Mouse (Mus musculus): Measurements from ENCODE around the gene Olfr106-ps. TPM values are rescaled to one million over a fixed set of nuclear protein-coding genes. Genes with fewer than 3 reads are reported as not detected.

Gene Olfr106-ps
- polyA plus RNA-seq (2015; fragmentation: Nextera tagmentation; extraction: Ambion mirVana) = not detected in 2 replicates

GRCm38 (mm10) chr17:37390093-37390492 is at the start of gene Olfr106-ps:
TSS of gene Olfr106-ps (plus strand) at chr17:37390393.
- no peak within 1 kb of the TSS for H3K4me2 ChIP-seq (ENCODE audit: low read length)
- H3K36me3 ChIP-seq (ENCODE audit: control insufficient read depth, insufficient read depth, low read length) = no peaks in the 10 kb centered on the region
- no peak for ATAC-seq
- H3K4me3 ChIP-seq (ENCODE audit: low read depth, low read length) = no peak within 1 kb of the TSS
- 71% methylated on average over 1 of the region's 1 CpGs for WGBS
- H3K9me3 ChIP-seq (replicated peaks; ENCODE audit: control insufficient read depth, low read length, poor library complexity, severe bottlenecking) = no peaks in the 10 kb centered on the region
- no peak within 1 kb of the TSS for H3K27ac ChIP-seq (ENCODE audit: low read length)
- no peak within 1 kb of the TSS for H3K9ac ChIP-seq (ENCODE audit: low read depth, low read length)
- no peaks in the 10 kb centered on the region for H3K27me3 ChIP-seq (ENCODE audit: control insufficient read depth, insufficient read depth, low read depth, low read length)
- no peaks in the 10 kb centered on the region for H3K4me1 ChIP-seq (ENCODE audit: control insufficient read depth, insufficient read depth, low read length)

GRCm38 (mm10) chr17:37359282-37359681 is 30.9 kb upstream of the Olfr106-ps start, which contains the start of gene Olfr104-ps:
TSS of gene Olfr104-ps (plus strand) at chr17:37359582.
- Histone ChIP-seq H3K4me3 (ENCODE audit: low read depth, low read length) (no peak within 1 kb of the TSS), H3K27ac (ENCODE audit: low read length) (no peak within 1 kb of the TSS), H3K9ac (ENCODE audit: low read depth, low read length) (no peak within 1 kb of the TSS), H3K4me1 (ENCODE audit: control insufficient read depth, insufficient read depth, low read length) (no peaks in the 10 kb centered on the region), H3K9me3 (replicated peaks; ENCODE audit: control insufficient read depth, low read length, poor library complexity, severe bottlenecking) (no peaks in the 10 kb centered on the region), H3K27me3 (ENCODE audit: control insufficient read depth, insufficient read depth, low read depth, low read length) (no peaks in the 10 kb centered on the region), H3K36me3 (ENCODE audit: control insufficient read depth, insufficient read depth, low read length) (no peaks in the 10 kb centered on the region), H3K4me2 (ENCODE audit: low read length) (no peak within 1 kb of the TSS)
- ATAC-seq = no peak

- Histone ChIP-seq H3K4me1 (ENCODE audit: control insufficient read depth, insufficient read depth, low read length) (no peaks in the 10 kb centered on the region), H3K27ac (ENCODE audit: low read length) (no peak within 1 kb of the TSS), H3K9ac (ENCODE audit: low read depth, low read length) (no peak within 1 kb of the TSS), H3K9me3 (replicated peaks; ENCODE audit: control insufficient read depth, low read length, poor library complexity, severe bottlenecking) (no peaks in the 10 kb centered on the region), H3K4me3 (ENCODE audit: low read depth, low read length) (no peak within 1 kb of the TSS), H3K4me2 (ENCODE audit: low read length) (no peak within 1 kb of the TSS), H3K27me3 (ENCODE audit: control insufficient read depth, insufficient read depth, low read depth, low read length) (no peaks in the 10 kb centered on the region), H3K36me3 (ENCODE audit: control insufficient read depth, insufficient read depth, low read length) (no peaks in the 10 kb centered on the region)
- ATAC-seq = no peak
Observed at GRCm38 (mm10) chr17:37378733-37379132, 11.5 kb upstream of the Olfr106-ps start, which contains the start of gene Olfr105-ps. TSS of gene Olfr105-ps (plus strand) at chr17:37379033.

- H3K4me2 ChIP-seq (ENCODE audit: low read length) = no peak within 1 kb of the TSS
- no peaks in the 10 kb centered on the region for H3K36me3 ChIP-seq (ENCODE audit: control insufficient read depth, insufficient read depth, low read length)
- 86% methylated on average over 3 of the region's 3 CpGs for WGBS
- H3K27me3 ChIP-seq (ENCODE audit: control insufficient read depth, insufficient read depth, low read depth, low read length) = no peaks in the 10 kb centered on the region
- no peak for ATAC-seq
- no peaks in the 10 kb centered on the region for H3K4me1 ChIP-seq (ENCODE audit: control insufficient read depth, insufficient read depth, low read length)
- H3K27ac ChIP-seq (ENCODE audit: low read length) = no peak within 1 kb of the TSS
- H3K9ac ChIP-seq (ENCODE audit: low read depth, low read length) = no peak within 1 kb of the TSS
- H3K9me3 ChIP-seq (replicated peaks; ENCODE audit: control insufficient read depth, low read length, poor library complexity, severe bottlenecking) = no peaks in the 10 kb centered on the region
- no peak within 1 kb of the TSS for H3K4me3 ChIP-seq (ENCODE audit: low read depth, low read length)
Observed at GRCm38 (mm10) chr17:37398926-37399325, 8.7 kb downstream of the Olfr106-ps start, which contains the start of gene Olfr107. TSS of gene Olfr107 (plus strand) at chr17:37399226.

GRCm38 (mm10) chr17:37413380-37413779 is 23.2 kb downstream of the Olfr106-ps start:
- Histone ChIP-seq H3K4me2 (ENCODE audit: low read length) (no peak overlapping the region), H3K27ac (ENCODE audit: low read length) (no peak overlapping the region), H3K27me3 (ENCODE audit: control insufficient read depth, insufficient read depth, low read depth, low read length) (no peaks in the 10 kb centered on the region), H3K9me3 (replicated peaks; ENCODE audit: control insufficient read depth, low read length, poor library complexity, severe bottlenecking) (no peaks in the 10 kb centered on the region), H3K9ac (ENCODE audit: low read depth, low read length) (no peak overlapping the region), H3K4me1 (ENCODE audit: control insufficient read depth, insufficient read depth, low read length) (no peaks in the 10 kb centered on the region), H3K4me3 (ENCODE audit: low read depth, low read length) (no peak overlapping the region), H3K36me3 (ENCODE audit: control insufficient read depth, insufficient read depth, low read length) (no peaks in the 10 kb centered on the region)
- ATAC-seq = no peak

GRCm38 (mm10) chr17:37445180-37445579 is 55.0 kb downstream of the Olfr106-ps start, which contains the start of gene Olfr108:
TSS of gene Olfr108 (plus strand) at chr17:37445480.
- no peak for ATAC-seq
- Histone ChIP-seq H3K27ac (ENCODE audit: low read length) (no peak within 1 kb of the TSS), H3K27me3 (ENCODE audit: control insufficient read depth, insufficient read depth, low read depth, low read length) (no peaks in the 10 kb centered on the region), H3K4me2 (ENCODE audit: low read length) (no peak within 1 kb of the TSS), H3K4me3 (ENCODE audit: low read depth, low read length) (no peak within 1 kb of the TSS), H3K9ac (ENCODE audit: low read depth, low read length) (no peak within 1 kb of the TSS), H3K4me1 (ENCODE audit: control insufficient read depth, insufficient read depth, low read length) (no peaks in the 10 kb centered on the region), H3K9me3 (replicated peaks; ENCODE audit: control insufficient read depth, low read length, poor library complexity, severe bottlenecking) (no peaks in the 10 kb centered on the region), H3K36me3 (ENCODE audit: control insufficient read depth, insufficient read depth, low read length) (no peaks in the 10 kb centered on the region)
- WGBS = 81% methylated on average over 1 of the region's 1 CpGs

Other genes with a start within 250 kb of the Olfr106-ps start
- gene Olfr93, start 228.9 kb upstream of the Olfr106-ps start, polyA plus RNA-seq (2015; fragmentation: Nextera tagmentation; extraction: Ambion mirVana) = not detected in 2 replicates
- gene Ubd, start 196.5 kb upstream of the Olfr106-ps start, polyA plus RNA-seq (2015; fragmentation: Nextera tagmentation; extraction: Ambion mirVana) = not detected in 2 replicates
- gene Olfr94, start 189.4 kb upstream of the Olfr106-ps start, polyA plus RNA-seq (2015; fragmentation: Nextera tagmentation; extraction: Ambion mirVana) = not detected in 2 replicates
- gene Olfr95, start 177.3 kb upstream of the Olfr106-ps start, polyA plus RNA-seq (2015; fragmentation: Nextera tagmentation; extraction: Ambion mirVana) = 0.04 TPM in 1 of 2 replicates, not detected in the other
- gene Olfr96, start 170.2 kb upstream of the Olfr106-ps start, polyA plus RNA-seq (2015; fragmentation: Nextera tagmentation; extraction: Ambion mirVana) = not detected in 2 replicates
- gene Olfr97, start 153.1 kb upstream of the Olfr106-ps start, polyA plus RNA-seq (2015; fragmentation: Nextera tagmentation; extraction: Ambion mirVana) = not detected in 2 replicates
- not detected in 2 replicates for gene Olfr98, start 126.6 kb upstream of the Olfr106-ps start, polyA plus RNA-seq (2015; fragmentation: Nextera tagmentation; extraction: Ambion mirVana)
- 1.2 and 1.9 TPM in 2 replicates for gene H2-M3, start 120.2 kb upstream of the Olfr106-ps start, polyA plus RNA-seq (2015; fragmentation: Nextera tagmentation; extraction: Ambion mirVana)
- gene Olfr99, start 106.9 kb upstream of the Olfr106-ps start, polyA plus RNA-seq (2015; fragmentation: Nextera tagmentation; extraction: Ambion mirVana) = not detected in 2 replicates
- gene Olfr101, start 86.1 kb upstream of the Olfr106-ps start, polyA plus RNA-seq (2015; fragmentation: Nextera tagmentation; extraction: Ambion mirVana) = not detected in 2 replicates
- not detected in 2 replicates for gene Olfr102, start 73.3 kb upstream of the Olfr106-ps start, polyA plus RNA-seq (2015; fragmentation: Nextera tagmentation; extraction: Ambion mirVana)
- gene Olfr103, start 50.7 kb upstream of the Olfr106-ps start, polyA plus RNA-seq (2015; fragmentation: Nextera tagmentation; extraction: Ambion mirVana) = not detected in 2 replicates
- gene Olfr104-ps, start 30.8 kb upstream of the Olfr106-ps start, polyA plus RNA-seq (2015; fragmentation: Nextera tagmentation; extraction: Ambion mirVana) = not detected in 2 replicates
- gene Olfr105-ps, start 11.4 kb upstream of the Olfr106-ps start, polyA plus RNA-seq (2015; fragmentation: Nextera tagmentation; extraction: Ambion mirVana) = not detected in 2 replicates
- gene Olfr107, start 8.8 kb downstream of the Olfr106-ps start, polyA plus RNA-seq (2015; fragmentation: Nextera tagmentation; extraction: Ambion mirVana) = not detected in 2 replicates
- not detected in 2 replicates for gene Olfr108, start 55.1 kb downstream of the Olfr106-ps start, polyA plus RNA-seq (2015; fragmentation: Nextera tagmentation; extraction: Ambion mirVana)
- gene Olfr109, start 68.5 kb downstream of the Olfr106-ps start, polyA plus RNA-seq (2015; fragmentation: Nextera tagmentation; extraction: Ambion mirVana) = not detected in 2 replicates
- gene H2-M2, start 93.2 kb downstream of the Olfr106-ps start, polyA plus RNA-seq (2015; fragmentation: Nextera tagmentation; extraction: Ambion mirVana) = not detected in 2 replicates
- gene Olfr110, start 102.1 kb downstream of the Olfr106-ps start, polyA plus RNA-seq (2015; fragmentation: Nextera tagmentation; extraction: Ambion mirVana) = not detected in 2 replicates
- gene Olfr111, start 117.6 kb downstream of the Olfr106-ps start, polyA plus RNA-seq (2015; fragmentation: Nextera tagmentation; extraction: Ambion mirVana) = 0.12 TPM in 1 of 2 replicates, not detected in the other
- gene Olfr112, start 179.1 kb downstream of the Olfr106-ps start, polyA plus RNA-seq (2015; fragmentation: Nextera tagmentation; extraction: Ambion mirVana) = not detected in 2 replicates
- not detected in 2 replicates for gene Olfr113, start 187.3 kb downstream of the Olfr106-ps start, polyA plus RNA-seq (2015; fragmentation: Nextera tagmentation; extraction: Ambion mirVana)
- gene Olfr114, start 202.3 kb downstream of the Olfr106-ps start, polyA plus RNA-seq (2015; fragmentation: Nextera tagmentation; extraction: Ambion mirVana) = not detected in 2 replicates
- not detected in 2 replicates for gene Olfr115, start 236.7 kb downstream of the Olfr106-ps start, polyA plus RNA-seq (2015; fragmentation: Nextera tagmentation; extraction: Ambion mirVana)
- not detected in 2 replicates for gene Olfr116, start 236.8 kb downstream of the Olfr106-ps start, polyA plus RNA-seq (2015; fragmentation: Nextera tagmentation; extraction: Ambion mirVana)

Measured in midbrain, embryonic 16.5 days (tissue).